Mouse (Mus musculus) neural tube, embryonic 12.5 days (tissue): ENCODE measurements around the gene Suclg1. TPM values are rescaled to one million over a fixed set of nuclear protein-coding genes. Genes with fewer than 3 reads are reported as not detected.

Source experiments
- ATAC-seq: fragments of 200-750 bp; cut with Nextera tagmentation; 2 replicates; pipeline ENCODE4 v1.8.0; 2017; ENCODE audit warnings: low read depth, mild to moderate bottlenecking, moderate TSS enrichment, moderate library complexity; ENCODE audit not compliant: low FRiP score
- H3K27ac ChIP-seq: fragments of 300-500 bp; sonication (generic); 2 replicates; pipeline ENCODE4 v1.5.1; 2016
- H3K27me3 ChIP-seq: fragments of 300-500 bp; sonication (generic); replicated peaks from 2 replicates; pipeline ENCODE4 v1.6.1; 2016; ENCODE audit warnings: mild to moderate bottlenecking
- H3K36me3 ChIP-seq: fragments of 300-500 bp; sonication (generic); 2 replicates; pipeline ENCODE4 v1.6.1; 2016; ENCODE audit warnings: mild to moderate bottlenecking
- H3K4me1 ChIP-seq: fragments of 300-500 bp; sonication (generic); 2 replicates; pipeline ENCODE4 v1.6.1; 2016
- H3K4me2 ChIP-seq: fragments of 300-500 bp; sonication (generic); replicated peaks from 2 replicates; pipeline ENCODE4 v1.6.1; 2016; ENCODE audit warnings: mild to moderate bottlenecking
- H3K4me3 ChIP-seq: fragments of 300-500 bp; sonication (generic); 2 replicates; pipeline ENCODE4 v1.5.1; 2016
- H3K9ac ChIP-seq: fragments of 300-500 bp; sonication (generic); 2 replicates; pipeline ENCODE4 v1.6.1; 2016; ENCODE audit warnings: mild to moderate bottlenecking
- H3K9me3 ChIP-seq: fragments of 300-500 bp; sonication (generic); 2 replicates; pipeline ENCODE4 v1.6.1; 2016; ENCODE audit warnings: mild to moderate bottlenecking
- WGBS: fragments of 180-500 bp; shearing (Covaris S2); methylation state at CpG from one replicate; pipeline ENCODE4 v1.1.7; 2016; 5-methylcytosine and 5-hydroxymethylcytosine counted together
- polyA plus RNA-seq: library from polyadenylated mRNA; unstranded; fragments of >200 nt; fragmentation: Nextera tagmentation; extraction: Ambion mirVana; gene quantifications from 2 replicates; pipeline ENCODE4 v1.2.1, GENCODE M21; 2016

Gene Suclg1
- polyA plus RNA-seq, 1 experiment from 2014 or later = 133 TPM

- ATAC-seq = no peak
- Histone ChIP-seq H3K27ac (no peak overlapping the region), H3K36me3 (peaks cover 16% of the 10 kb centered on the region; the same call in 1 of the 2 replicates), H3K9me3 (no peaks in the 10 kb centered on the region), H3K27me3 (no peaks in the 10 kb centered on the region), H3K4me3 (no peak overlapping the region), H3K4me2 (no peak overlapping the region), H3K4me1 (peaks cover 15% of the 10 kb centered on the region), H3K9ac (no peak overlapping the region)
- 86% methylated on average over 4 of the region's 4 CpGs for WGBS
Measured at GRCm38 (mm10) chr6:73253584-73253983, 5.4 kb downstream of the Suclg1 start.

GRCm38 (mm10) chr6:73254307-73255228, 6.4 kb downstream of the Suclg1 start:
- no peak overlapping the region for H3K4me3 ChIP-seq
- no peaks in the 10 kb centered on the region for H3K27me3 ChIP-seq
- no peak overlapping the region for H3K27ac ChIP-seq
- H3K4me2 ChIP-seq = no peak overlapping the region
- no peak for ATAC-seq
- H3K4me1 ChIP-seq = peaks cover 9% of the 10 kb centered on the region
- H3K36me3 ChIP-seq = peaks cover 25% of the 10 kb centered on the region; the same call in 1 of the 2 replicates
- no peaks in the 10 kb centered on the region for H3K9me3 ChIP-seq
- no peak overlapping the region for H3K9ac ChIP-seq
- WGBS = 78% methylated on average over 9 of the region's 9 CpGs

- no peaks in the 10 kb centered on the region for H3K27me3 ChIP-seq
- H3K4me2 ChIP-seq = no peak overlapping the region
- no peak for ATAC-seq
- peaks cover 41% of the 10 kb centered on the region for H3K36me3 ChIP-seq
- H3K9me3 ChIP-seq = no peaks in the 10 kb centered on the region
- no peak overlapping the region for H3K27ac ChIP-seq
- 93% methylated on average over 7 of the region's 7 CpGs for WGBS
- no peak overlapping the region for H3K4me3 ChIP-seq
- H3K4me1 ChIP-seq = peaks cover 5% of the 10 kb centered on the region; the same call in 1 of the 2 replicates
- H3K9ac ChIP-seq = no peak overlapping the region
Measured at GRCm38 (mm10) chr6:73257068-73257467, 8.9 kb downstream of the Suclg1 start.

- no peaks in the 10 kb centered on the region for H3K27me3 ChIP-seq
- H3K36me3 ChIP-seq = peaks cover 62% of the 10 kb centered on the region
- no peak overlapping the region for H3K27ac ChIP-seq
- H3K9me3 ChIP-seq = no peaks in the 10 kb centered on the region
- WGBS = 89% methylated on average over 6 of the region's 6 CpGs
- no peak overlapping the region for H3K9ac ChIP-seq
- H3K4me3 ChIP-seq = no peak overlapping the region
- H3K4me2 ChIP-seq = no peak overlapping the region
- ATAC-seq = no peak
- H3K4me1 ChIP-seq = no peaks in the 10 kb centered on the region
Measured at GRCm38 (mm10) chr6:73260110-73260509, 11.9 kb downstream of the Suclg1 start.

GRCm38 (mm10) chr6:73264801-73265200, 16.6 kb downstream of the Suclg1 start:
- Histone ChIP-seq H3K36me3 (peaks cover 53% of the 10 kb centered on the region), H3K9me3 (no peaks in the 10 kb centered on the region), H3K4me2 (no peak overlapping the region), H3K27ac (no peak overlapping the region), H3K27me3 (no peaks in the 10 kb centered on the region), H3K4me1 (no peaks in the 10 kb centered on the region), H3K9ac (no peak overlapping the region), H3K4me3 (no peak overlapping the region)
- no peak for ATAC-seq
- 61% methylated on average over 2 of the region's 2 CpGs for WGBS

- Histone ChIP-seq H3K27me3 (no peaks in the 10 kb centered on the region), H3K4me3 (no peak overlapping the region), H3K9ac (no peak overlapping the region), H3K4me1 (no peaks in the 10 kb centered on the region), H3K36me3 (peaks cover 68% of the 10 kb centered on the region), H3K9me3 (no peaks in the 10 kb centered on the region), H3K4me2 (no peak overlapping the region), H3K27ac (no peak overlapping the region)
- WGBS = 92% methylated on average over 8 of the region's 8 CpGs
- no peak for ATAC-seq
Measured at GRCm38 (mm10) chr6:73267738-73268311, 19.6 kb downstream of the Suclg1 start.

- Histone ChIP-seq H3K36me3 (peaks cover 60% of the 10 kb centered on the region), H3K9ac (no peak overlapping the region), H3K4me2 (no peak overlapping the region), H3K4me1 (no peaks in the 10 kb centered on the region), H3K9me3 (no peaks in the 10 kb centered on the region), H3K4me3 (no peak overlapping the region), H3K27me3 (no peaks in the 10 kb centered on the region), H3K27ac (no peak overlapping the region)
- 96% methylated on average over 3 of the region's 3 CpGs for WGBS
- no peak for ATAC-seq
Measured at GRCm38 (mm10) chr6:73269374-73269773, 21.2 kb downstream of the Suclg1 start.

- Histone ChIP-seq H3K4me3 (no peak overlapping the region), H3K4me2 (no peak overlapping the region), H3K9me3 (no peaks in the 10 kb centered on the region), H3K27me3 (no peaks in the 10 kb centered on the region), H3K4me1 (no peaks in the 10 kb centered on the region), H3K9ac (no peak overlapping the region), H3K36me3 (peaks cover 70% of the 10 kb centered on the region), H3K27ac (no peak overlapping the region)
- WGBS = 86% methylated on average over 3 of the region's 3 CpGs
- no peak for ATAC-seq
Measured at GRCm38 (mm10) chr6:73271546-73272091, 23.4 kb downstream of the Suclg1 start.

- peaks cover 69% of the 10 kb centered on the region for H3K36me3 ChIP-seq
- ATAC-seq = no peak
- H3K27me3 ChIP-seq = no peaks in the 10 kb centered on the region
- H3K4me2 ChIP-seq = no peak overlapping the region
- H3K27ac ChIP-seq = no peak overlapping the region
- WGBS = 89% methylated on average over 5 of the region's 5 CpGs
- H3K4me3 ChIP-seq = no peak overlapping the region
- no peaks in the 10 kb centered on the region for H3K9me3 ChIP-seq
- no peak overlapping the region for H3K9ac ChIP-seq
- H3K4me1 ChIP-seq = no peaks in the 10 kb centered on the region
Measured at GRCm38 (mm10) chr6:73275002-73275401, 26.8 kb downstream of the Suclg1 start.

- H3K27me3 ChIP-seq = no peaks in the 10 kb centered on the region
- H3K4me2 ChIP-seq = no peak overlapping the region
- H3K27ac ChIP-seq = no peak overlapping the region
- no peak overlapping the region for H3K4me3 ChIP-seq
- no peaks in the 10 kb centered on the region for H3K9me3 ChIP-seq
- H3K36me3 ChIP-seq = peaks cover 32% of the 10 kb centered on the region
- WGBS = 76% methylated on average over 8 of the region's 8 CpGs
- no peaks in the 10 kb centered on the region for H3K4me1 ChIP-seq
- H3K9ac ChIP-seq = no peak overlapping the region
- no peak for ATAC-seq
Measured at GRCm38 (mm10) chr6:73279681-73280080, 31.5 kb downstream of the Suclg1 start.

GRCm38 (mm10) chr6:73280546-73281115, 32.4 kb downstream of the Suclg1 start:
- Histone ChIP-seq H3K9me3 (no peaks in the 10 kb centered on the region), H3K9ac (no peak overlapping the region), H3K4me1 (no peaks in the 10 kb centered on the region), H3K4me2 (no peak overlapping the region), H3K36me3 (peaks cover 22% of the 10 kb centered on the region), H3K4me3 (no peak overlapping the region), H3K27me3 (no peaks in the 10 kb centered on the region), H3K27ac (no peak overlapping the region)
- WGBS = 85% methylated on average over 9 of the region's 9 CpGs
- ATAC-seq = no peak

- WGBS = 95% methylated on average over 2 of the region's 2 CpGs
- H3K27ac ChIP-seq = no peak overlapping the region
Measured at GRCm38 (mm10) chr6:73286326-73286725, 38.1 kb downstream of the Suclg1 start.

More at GRCm38 (mm10) chr6:73286326-73286725, 38.1 kb downstream of the Suclg1 start:
- no peak for ATAC-seq
- Histone ChIP-seq H3K27me3 (no peaks in the 10 kb centered on the region), H3K4me2 (no peak overlapping the region), H3K9ac (no peak overlapping the region), H3K9me3 (no peaks in the 10 kb centered on the region), H3K36me3 (no peaks in the 10 kb centered on the region), H3K4me3 (no peak overlapping the region), H3K4me1 (no peaks in the 10 kb centered on the region)
